Mouse (Mus musculus) MEL (cell line): ENCODE data around the gene Rnf186. TPM values are rescaled to one million over a fixed set of nuclear protein-coding genes. Genes with fewer than 3 reads are reported as not detected.

Experiments used
- DNase-seq: peaks from one replicate; pipeline ENCODE4 v3.0.0; 2011; ENCODE audit warnings: low read depth, low spot score
- H3K27ac ChIP-seq: 2 replicates; pipeline ENCODE4 v1.5.1; 2012; ENCODE audit warnings: low read depth, mild to moderate bottlenecking, control low read depth, low read length, moderate library complexity; ENCODE audit not compliant: control insufficient read depth
- H3K27me3 ChIP-seq, 2 experiments: fragments of 150-350 bp in 1 of 2; sonication (generic) in 1 of 2; 2 replicates each; pipeline ENCODE4 v1.6.1; 2012; ENCODE audit warnings: low read length in 2 of 2, mild to moderate bottlenecking in 2 of 2, improper control_type of control experiment in 1 of 2, moderate library complexity in 1 of 2; ENCODE audit not compliant: insufficient read depth in 2 of 2, control insufficient read depth in 1 of 2
- H3K36me3 ChIP-seq, 2 experiments: 2 replicates each; pipeline ENCODE4 v1.6.1; 2012 to 2014; ENCODE audit warnings: low read length in 2 of 2, improper control_type of control experiment in 1 of 2, inconsistent platforms in 1 of 2, mild to moderate bottlenecking in 1 of 2; ENCODE audit not compliant: insufficient read depth in 2 of 2, control insufficient read depth in 1 of 2
- H3K4me1 ChIP-seq, 2 experiments: fragments of 150-350 bp in 1 of 2; sonication (generic) in 1 of 2; 2 replicates each; pipeline ENCODE4 v1.6.1; 2012; ENCODE audit warnings: low read length in 2 of 2, improper control_type of control experiment in 1 of 2, mild to moderate bottlenecking in 1 of 2; ENCODE audit not compliant: insufficient read depth in 2 of 2, control insufficient read depth in 1 of 2
- H3K4me3 ChIP-seq, 2 experiments: fragments of 150-350 bp in 1 of 2; sonication (generic) in 1 of 2; 2 replicates each; pipeline ENCODE4 v1.5.1; 2012; ENCODE audit warnings: low read depth in 2 of 2, low read length in 2 of 2, mild to moderate bottlenecking in 2 of 2, moderate library complexity in 2 of 2, control low read depth in 1 of 2, improper control_type of control experiment in 1 of 2; ENCODE audit not compliant: control insufficient read depth in 1 of 2, insufficient read depth in 1 of 2
- H3K79me2 ChIP-seq: 2 replicates; pipeline ENCODE4 v1.6.1; 2012; ENCODE audit warnings: mild to moderate bottlenecking, low read length, moderate library complexity; ENCODE audit not compliant: control insufficient read depth, poor library complexity, insufficient read depth
- H3K9ac ChIP-seq: 2 replicates; pipeline ENCODE4 v1.6.1; 2012; ENCODE audit warnings: low read depth, mild to moderate bottlenecking, control low read depth, low read length, moderate library complexity; ENCODE audit not compliant: control insufficient read depth, poor library complexity, severe bottlenecking
- H3K9me3 ChIP-seq: fragments of 150-350 bp; sonication (generic); replicated peaks from 2 replicates; pipeline ENCODE4 v1.6.1; 2012; ENCODE audit warnings: mild to moderate bottlenecking, low read length, improper control_type of control experiment, moderate library complexity; ENCODE audit not compliant: insufficient read depth
- CHD1 ChIP-seq: IDR thresholded peaks from 2 replicates; pipeline ENCODE4 v1.6.1; 2012; ENCODE audit warnings: low read depth, mild to moderate bottlenecking, inconsistent platforms, low read length, improper control_type of control experiment
- CHD2 ChIP-seq: IDR thresholded peaks from 2 replicates; pipeline ENCODE4 v1.6.1; 2011; ENCODE audit warnings: low read length, improper control_type of control experiment
- CTCF ChIP-seq, 3 experiments: IDR thresholded peaks in 2 of 3; conservative IDR thresholded peaks in 1 of 3; 2 replicates each; pipeline ENCODE4 v1.5.1; 2011 to 2012; ENCODE audit warnings: low read length in 3 of 3, low read depth in 2 of 3, mild to moderate bottlenecking in 2 of 3, improper control_type of control experiment in 1 of 3, inconsistent platforms in 1 of 3, mixed read lengths in 1 of 3, moderate library complexity in 1 of 3; ENCODE audit not compliant: control insufficient read depth in 1 of 3, insufficient read depth in 1 of 3, poor library complexity in 1 of 3, severe bottlenecking in 1 of 3
- E2F4 ChIP-seq: IDR thresholded peaks from 2 replicates; pipeline ENCODE4 v1.6.1; 2011; ENCODE audit warnings: low read depth, low read length, improper control_type of control experiment, borderline replicate concordance
- EP300 ChIP-seq, 2 experiments: IDR thresholded peaks; 2 replicates each; pipeline ENCODE4 v1.6.1; 2011; ENCODE audit warnings: improper control_type of control experiment in 2 of 2, low read length in 2 of 2, low read depth in 1 of 2, mild to moderate bottlenecking in 1 of 2
- GATA1 ChIP-seq: IDR thresholded peaks from 2 replicates; pipeline ENCODE4 v1.6.1; 2011; ENCODE audit warnings: low read depth, low read length, improper control_type of control experiment
- HCFC1 ChIP-seq: IDR thresholded peaks from 2 replicates; pipeline ENCODE4 v1.6.1; 2012; ENCODE audit warnings: low read depth, mild to moderate bottlenecking, inconsistent platforms, low read length, improper control_type of control experiment, moderate library complexity
- MAFK ChIP-seq: IDR thresholded peaks from 2 replicates; pipeline ENCODE4 v1.6.1; 2011; ENCODE audit warnings: low read depth, mild to moderate bottlenecking, low read length, improper control_type of control experiment, borderline replicate concordance
- MXI1 ChIP-seq: IDR thresholded peaks from 2 replicates; pipeline ENCODE4 v1.6.1; 2011; ENCODE audit warnings: mild to moderate bottlenecking, low read depth, low read length, improper control_type of control experiment
- MYB ChIP-seq: IDR thresholded peaks from 2 replicates; pipeline ENCODE4 v1.6.1; 2011; ENCODE audit warnings: mild to moderate bottlenecking, low read depth, low read length, improper control_type of control experiment
- NELFE ChIP-seq: IDR thresholded peaks from 2 replicates; pipeline ENCODE4 v1.6.1; 2011; ENCODE audit warnings: low read depth, low read length, improper control_type of control experiment
- NRF1 ChIP-seq: IDR thresholded peaks from 2 replicates; pipeline ENCODE4 v1.6.1; 2014; ENCODE audit warnings: low read depth, mild to moderate bottlenecking, inconsistent platforms, low read length, improper control_type of control experiment, moderate library complexity; ENCODE audit not compliant: poor library complexity, insufficient read depth, severe bottlenecking
- RCOR1 ChIP-seq: IDR thresholded peaks from 2 replicates; pipeline ENCODE4 v1.6.1; 2012; ENCODE audit warnings: low read depth, mild to moderate bottlenecking, inconsistent platforms, low read length, improper control_type of control experiment
- USF1 ChIP-seq: IDR thresholded peaks from 2 replicates; pipeline ENCODE4 v1.6.1; 2014; ENCODE audit warnings: low read depth, mild to moderate bottlenecking, inconsistent platforms, low read length, improper control_type of control experiment, moderate library complexity
- ZKSCAN1 ChIP-seq: IDR thresholded peaks from 2 replicates; pipeline ENCODE4 v1.6.1; 2012; ENCODE audit warnings: low read depth, mild to moderate bottlenecking, inconsistent platforms, low read length, improper control_type of control experiment, moderate library complexity
- ZNF384 ChIP-seq: IDR thresholded peaks from 2 replicates; pipeline ENCODE4 v1.6.1; 2012; ENCODE audit warnings: low read depth, mild to moderate bottlenecking, inconsistent platforms, low read length, improper control_type of control experiment
- polyA plus RNA-seq, 2 experiments: library from polyadenylated mRNA; stranded (reverse) in 1 of 2; unstranded in 1 of 2; fragments of >175 nt in 1 of 2; fragments of >200 nt in 1 of 2; gene quantifications; 2 replicates each; pipeline versions ENCODE4 v1.2.1 to v1.2.4; 2012; ENCODE audit warnings: low replicate concordance in 2 of 2, low read depth in 1 of 2; ENCODE audit not compliant: insufficient read length in 2 of 2, insufficient read depth in 1 of 2, missing spikeins in 1 of 2
- total RNA-seq: library from RNA; depleted of rRNA; stranded (reverse); fragments of 300-350 nt; gene quantifications from 2 replicates; pipeline ENCODE4 v1.2.3, GENCODE M21; 2012

The Rnf186 gene
- total and polyA plus RNA-seq, 3 experiments: 0.19 to 0.61 TPM; not detected in 1

DNA sequence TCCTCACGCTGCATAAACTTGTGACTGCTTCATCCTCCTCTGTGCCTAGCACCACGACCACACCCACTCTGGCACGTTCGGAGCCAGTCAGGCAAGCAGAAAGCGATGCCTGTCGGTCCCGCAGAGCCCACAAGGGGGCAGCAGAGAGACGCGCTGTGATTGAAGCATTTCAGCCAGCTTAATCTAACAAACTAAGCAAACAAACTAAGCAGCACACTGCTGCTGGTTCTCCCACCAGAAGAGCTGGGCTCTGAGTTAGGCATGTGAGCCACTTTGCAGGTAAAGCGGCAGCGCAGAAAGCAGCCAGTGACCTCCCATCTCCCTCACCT, 44.8 kb upstream of the Rnf186 start (continued):
- TF ChIP-seq CHD1 (no peak), NRF1 (peak; percentile 13; the same call in 1 of the 2 replicates), GATA1 (no peak), NELFE (no peak), MAFK (no peak), HCFC1 (no peak), E2F4 (no peak), RCOR1 (peak; percentile 42), CHD2 (no peak), ZNF384 (no peak), ZKSCAN1 (no peak), CTCF (IDR thresholded peaks at IDR 0.05 in 2 of 3, conservative IDR thresholded peaks at IDR 0.05 in 1 of 3; ENCODE audit: control insufficient read depth in 1 of 3, insufficient read depth in 1 of 3, low read depth in 2 of 3, low read length in 3 of 3, poor library complexity in 1 of 3, severe bottlenecking in 1 of 3) (peak; percentile 84 to 93 (median 89)), MYB (no peak), EP300 (IDR thresholded peaks at IDR 0.05; ENCODE audit: low read depth in 1 of 2, low read length in 2 of 2) (0 out of 4 replicates have a peak, but pooled peaks of 1 of the 2 experiments have one; percentile 9)

DNA sequence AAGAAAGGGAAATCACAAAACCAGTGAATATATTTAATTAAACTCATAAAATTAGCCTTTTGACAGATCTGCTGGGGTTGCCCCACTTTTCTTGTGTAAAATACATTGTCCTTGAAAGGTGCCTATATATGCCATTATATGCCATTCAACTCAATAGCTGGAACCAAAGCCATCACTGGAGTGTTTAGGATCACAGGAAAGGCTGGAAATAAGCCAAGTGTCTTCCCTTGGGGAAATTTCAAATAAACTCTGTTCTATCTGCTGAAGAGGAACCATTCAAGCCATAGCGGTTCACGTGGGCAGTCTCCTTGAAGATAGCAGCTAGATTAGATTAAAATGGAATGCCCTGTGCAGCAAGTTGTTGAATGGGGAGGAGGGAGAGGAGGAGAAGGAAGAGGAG, 41.4 kb upstream of the Rnf186 start:
- Histone ChIP-seq H3K9ac (no peak overlapping the region), H3K27me3 (no peaks in the 10 kb centered on the region; a peak in 1 of 4 replicates), H3K4me1 (peaks cover 0 to 2% of the 10 kb centered on the region in 2 experiments; a peak in 1 of 4 replicates), H3K9me3 (no peaks in the 10 kb centered on the region), H3K36me3 (no peaks in the 10 kb centered on the region), H3K27ac (no peak overlapping the region), H3K79me2 (no peaks in the 10 kb centered on the region), H3K4me3 (no peak overlapping the region)
- DNase-seq: no peak
- TF ChIP-seq EP300 (IDR thresholded peaks at IDR 0.05; ENCODE audit: low read depth in 1 of 2, low read length in 2 of 2): no peak
- TF ChIP-seq USF1: peak; percentile 7; the same call in 1 of the 2 replicates

DNA sequence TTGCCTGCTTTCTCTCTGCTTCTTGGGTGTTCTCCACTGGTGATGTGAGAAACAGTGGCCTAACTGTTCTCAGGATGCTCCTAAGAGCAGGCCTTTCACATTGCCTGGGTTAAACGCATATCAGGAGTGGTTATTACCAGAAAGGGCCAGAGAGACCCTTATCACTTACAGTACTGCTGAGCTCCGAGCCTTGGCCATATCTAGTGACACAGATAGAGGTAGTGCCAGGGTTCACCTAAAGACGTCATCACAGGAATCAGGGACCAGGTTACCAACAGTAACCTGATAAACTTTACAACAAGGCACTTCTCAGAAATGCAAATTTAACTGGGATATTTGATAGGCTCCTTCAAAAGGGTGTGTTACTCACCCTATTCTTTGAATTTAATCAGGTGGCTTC, 33.0 kb upstream of the Rnf186 start:
- peaks cover 0 to 4% of the 10 kb centered on the region in 2 experiments; a peak in 2 of 4 replicates for H3K27me3 ChIP-seq
- no peaks in the 10 kb centered on the region for H3K79me2 ChIP-seq
- no peaks in the 10 kb centered on the region; a peak in 1 of 4 replicates for H3K4me1 ChIP-seq
- no peaks in the 10 kb centered on the region for H3K9me3 ChIP-seq
- TF ChIP-seq MXI1 (no peak), HCFC1 (no peak), CHD2 (no peak)
- H3K9ac ChIP-seq: no peak overlapping the region
- no peak overlapping the region for H3K4me3 ChIP-seq
- no peaks in the 10 kb centered on the region; a peak in 1 of 4 replicates for H3K36me3 ChIP-seq
- H3K27ac ChIP-seq: no peak overlapping the region
- DNase-seq: no peak
